Mouse (Mus musculus) E14TG2a.4 (cell line): ENCODE data around the gene Eif4a1.

Experiments
- CTCF ChIP-seq: conservative IDR thresholded peaks from 2 replicates; pipeline ENCODE4 v1.5.1; 2014; ENCODE audit warnings: low read length
- NANOG ChIP-seq: IDR thresholded peaks from 2 replicates; pipeline ENCODE4 v1.6.1; 2014; ENCODE audit warnings: borderline replicate concordance, low read length, mixed read lengths
- POU5F1 ChIP-seq: IDR thresholded peaks from 2 replicates; pipeline ENCODE4 v1.6.1; 2014; ENCODE audit warnings: low read length, borderline replicate concordance

DNA sequence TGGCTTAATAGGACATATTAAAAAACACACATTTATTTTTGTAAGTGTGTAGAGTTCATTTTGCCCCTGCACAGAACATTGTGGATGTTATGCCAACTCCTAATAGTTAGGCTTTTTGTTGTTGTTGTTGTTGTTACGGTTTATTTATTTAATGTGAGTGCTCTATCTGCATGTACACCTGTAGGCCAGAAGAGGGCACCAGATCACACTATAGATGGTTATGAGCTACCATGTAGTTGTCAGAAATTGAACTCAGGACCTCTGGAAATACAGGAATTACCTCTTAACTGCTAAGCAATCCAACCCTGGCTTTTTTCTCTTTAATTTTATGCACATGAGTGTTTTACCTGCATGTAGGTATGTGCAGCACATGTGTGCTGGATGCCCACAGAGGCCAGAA is 42.4 kb downstream of the Eif4a1 start:
- peak; percentile 90 for TF ChIP-seq CTCF
- TF ChIP-seq NANOG = no peak
- TF ChIP-seq POU5F1 = no peak
